Mouse (Mus musculus): Measurements from ENCODE around the gene Srbd1. TPM values are rescaled to one million over a fixed set of nuclear protein-coding genes. Genes with fewer than 3 reads are reported as not detected.

Srbd1 gene
- polyA plus RNA-seq, 1 experiment, result 6.1 TPM

DNA sequence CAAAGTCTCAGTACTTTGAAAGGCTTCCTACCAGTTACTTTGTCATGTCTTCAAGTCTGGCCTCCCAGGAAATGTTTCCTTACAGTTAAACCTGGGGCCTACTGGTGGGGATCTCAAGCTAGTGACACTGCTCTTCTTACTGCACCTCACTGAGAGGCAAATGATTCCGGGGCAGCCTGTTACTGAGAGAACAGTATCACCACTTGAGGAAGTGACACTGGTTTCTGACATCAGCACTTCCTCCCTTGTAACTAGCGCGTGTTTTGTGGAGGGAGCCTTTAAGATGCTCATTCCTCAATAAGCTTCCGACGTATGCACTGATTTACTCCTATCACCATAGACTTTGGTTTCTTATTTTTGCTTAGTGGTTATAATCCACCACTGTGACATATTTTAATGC, 16.8 kb downstream of the Srbd1 start:
- Histone ChIP-seq H3K4me2 (ENCODE audit: low read depth) (no peak overlapping the region), H3K36me3 (ENCODE audit: control insufficient read depth, insufficient read depth) (peaks cover 3% of the 10 kb centered on the region), H3K27me3 (ENCODE audit: control insufficient read depth, insufficient read depth, insufficient read length) (no peaks in the 10 kb centered on the region), H3K4me3 (no peak overlapping the region), H3K79me2 (ENCODE audit: control insufficient read depth, insufficient read depth) (no peaks in the 10 kb centered on the region), H3ac (ENCODE audit: control insufficient read depth, insufficient read length) (no peak overlapping the region)
- TF ChIP-seq TCF12 (IDR thresholded peaks at IDR 0.05; ENCODE audit: insufficient read depth, poor library complexity, severe bottlenecking) (no peak), MYOD1 (IDR thresholded peaks at IDR 0.05; ENCODE audit: control insufficient read depth in 1 of 3, insufficient read length in 2 of 3, low read depth in 2 of 3) (no peak), MYOG (IDR thresholded peaks at IDR 0.05; ENCODE audit: control insufficient read depth in 1 of 3, insufficient read depth in 1 of 3, insufficient read length in 2 of 3, low read depth in 2 of 3) (no peak), POLR2AphosphoS2 (IDR thresholded peaks at IDR 0.05; ENCODE audit: insufficient read length, low read depth) (no peak), SRF (IDR thresholded peaks at IDR 0.05; ENCODE audit: control insufficient read depth, insufficient read length, low read depth) (no peak), POLR2A (IDR thresholded peaks at IDR 0.05; ENCODE audit: insufficient read length, low read depth) (no peak)

DNA sequence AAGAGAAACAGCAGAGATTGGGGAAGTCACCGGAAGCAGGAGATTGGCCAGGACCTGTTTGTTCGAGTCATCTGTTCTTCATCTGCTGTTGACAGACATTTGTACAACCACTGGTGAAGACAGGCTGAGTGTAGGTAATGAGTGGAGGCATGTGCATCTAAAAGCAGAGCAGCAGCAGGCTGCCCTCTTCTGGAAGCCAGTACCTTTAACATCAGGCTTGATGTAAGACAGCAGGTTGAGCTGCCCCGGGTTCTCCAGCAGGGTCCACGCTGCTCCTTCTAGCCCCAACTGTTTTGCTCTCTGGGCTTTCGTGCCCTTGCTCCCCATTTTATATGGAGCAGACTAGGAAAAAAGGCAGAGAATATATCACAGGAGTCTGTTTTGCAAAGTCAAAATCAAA, 19.1 kb downstream of the Srbd1 start:
- H3K36me3 ChIP-seq (ENCODE audit: control insufficient read depth, insufficient read depth), result peaks cover 6% of the 10 kb centered on the region
- H3K4me2 ChIP-seq (ENCODE audit: low read depth), result no peak overlapping the region
- TF ChIP-seq POLR2AphosphoS2 (IDR thresholded peaks at IDR 0.05; ENCODE audit: insufficient read length, low read depth) (no peak), SRF (IDR thresholded peaks at IDR 0.05; ENCODE audit: control insufficient read depth, insufficient read length, low read depth) (no peak), TCF3 (IDR thresholded peaks at IDR 0.05; ENCODE audit: insufficient read length, low read depth) (no peak), MYOD1 (IDR thresholded peaks at IDR 0.05; ENCODE audit: control insufficient read depth in 1 of 3, insufficient read length in 2 of 3, low read depth in 2 of 3) (no peak), E2F4 (IDR thresholded peaks at IDR 0.05; ENCODE audit: insufficient read depth) (no peak), REST (IDR thresholded peaks at IDR 0.05; ENCODE audit: insufficient read depth, insufficient read length) (no peak), USF1 (IDR thresholded peaks at IDR 0.05; ENCODE audit: low read depth) (no peak), TCF12 (IDR thresholded peaks at IDR 0.05; ENCODE audit: insufficient read depth, poor library complexity, severe bottlenecking) (no peak), MYOG (IDR thresholded peaks at IDR 0.05; ENCODE audit: control insufficient read depth in 1 of 3, insufficient read depth in 1 of 3, insufficient read length in 2 of 3, low read depth in 2 of 3) (no peak), MAX (IDR thresholded peaks at IDR 0.05; ENCODE audit: low read depth) (no peak), POLR2A (IDR thresholded peaks at IDR 0.05; ENCODE audit: insufficient read length, low read depth) (no peak), CEBPB (IDR thresholded peaks at IDR 0.05; ENCODE audit: insufficient read depth, poor library complexity, severe bottlenecking) (no peak)
- H3K79me2 ChIP-seq (ENCODE audit: control insufficient read depth, insufficient read depth), result no peaks in the 10 kb centered on the region
- H3K27me3 ChIP-seq (ENCODE audit: control insufficient read depth, insufficient read depth, insufficient read length), result no peaks in the 10 kb centered on the region
- no peak overlapping the region for H3K4me3 ChIP-seq
- no peak overlapping the region for H3ac ChIP-seq (ENCODE audit: control insufficient read depth, insufficient read length)

DNA sequence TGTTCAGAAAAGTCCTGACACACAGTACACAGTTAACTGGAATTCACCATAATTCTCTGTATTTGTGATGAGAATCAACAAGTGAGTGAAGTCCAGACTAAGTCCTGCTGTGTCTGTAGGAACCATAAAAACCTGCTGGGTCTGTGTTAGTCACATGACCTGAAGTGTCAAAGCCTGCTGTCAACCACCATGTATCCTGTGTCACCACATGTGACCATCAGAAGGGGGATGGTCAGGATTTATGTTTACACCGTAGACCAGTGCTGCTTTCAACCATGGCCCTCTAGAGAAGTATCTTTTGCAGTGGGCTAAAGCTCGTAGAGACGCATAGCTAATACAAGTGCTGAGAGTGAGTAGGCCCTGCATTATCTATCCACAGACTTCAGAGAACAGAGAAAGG, 21.8 kb downstream of the Srbd1 start:
- TF ChIP-seq TCF3 (IDR thresholded peaks at IDR 0.05; ENCODE audit: insufficient read length, low read depth), result no peak
- TF ChIP-seq TCF12 (IDR thresholded peaks at IDR 0.05; ENCODE audit: insufficient read depth, poor library complexity, severe bottlenecking), result no peak
- no peak for TF ChIP-seq POLR2A (IDR thresholded peaks at IDR 0.05; ENCODE audit: insufficient read length, low read depth)
- TF ChIP-seq USF1 (IDR thresholded peaks at IDR 0.05; ENCODE audit: low read depth), result no peak
- no peak for TF ChIP-seq POLR2AphosphoS2 (IDR thresholded peaks at IDR 0.05; ENCODE audit: insufficient read length, low read depth)
- Histone ChIP-seq H3K36me3 (ENCODE audit: control insufficient read depth, insufficient read depth) (peaks cover 19% of the 10 kb centered on the region), H3K4me3 (no peak overlapping the region), H3K27me3 (ENCODE audit: control insufficient read depth, insufficient read depth, insufficient read length) (no peaks in the 10 kb centered on the region), H3K4me2 (ENCODE audit: low read depth) (no peak overlapping the region), H3K79me2 (ENCODE audit: control insufficient read depth, insufficient read depth) (no peaks in the 10 kb centered on the region), H3ac (ENCODE audit: control insufficient read depth, insufficient read length) (no peak overlapping the region)

DNA sequence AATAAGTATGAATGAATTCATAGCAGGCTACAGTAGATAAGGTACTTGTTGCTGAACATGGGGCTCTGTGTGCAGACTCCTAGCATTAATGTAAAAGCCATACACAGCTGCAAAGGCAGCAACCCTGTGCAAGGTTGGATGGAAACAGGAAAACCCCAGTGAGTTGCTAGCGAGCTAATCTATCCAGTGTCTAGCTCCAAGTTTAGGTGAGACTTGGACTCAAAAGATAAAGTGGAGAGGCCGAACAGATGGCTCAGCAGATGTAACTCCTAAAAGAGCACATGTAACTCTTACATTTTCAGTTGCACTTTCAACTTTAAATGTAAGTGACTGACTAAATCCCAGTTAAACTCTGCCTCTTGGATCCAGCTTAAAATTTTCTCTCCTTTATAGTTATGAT, 48.1 kb downstream of the Srbd1 start:
- peaks cover 22% of the 10 kb centered on the region for H3K36me3 ChIP-seq (ENCODE audit: control insufficient read depth, insufficient read depth)
- TF ChIP-seq SRF (IDR thresholded peaks at IDR 0.05; ENCODE audit: control insufficient read depth, insufficient read length, low read depth) (no peak), MYOG (IDR thresholded peaks at IDR 0.05; ENCODE audit: control insufficient read depth in 1 of 3, insufficient read depth in 1 of 3, insufficient read length in 2 of 3, low read depth in 2 of 3) (no peak), POLR2AphosphoS2 (IDR thresholded peaks at IDR 0.05; ENCODE audit: insufficient read length, low read depth) (no peak), E2F4 (IDR thresholded peaks at IDR 0.05; ENCODE audit: insufficient read depth) (no peak), TCF12 (IDR thresholded peaks at IDR 0.05; ENCODE audit: insufficient read depth, poor library complexity, severe bottlenecking) (no peak), MYOD1 (IDR thresholded peaks at IDR 0.05; ENCODE audit: control insufficient read depth in 1 of 3, insufficient read length in 2 of 3, low read depth in 2 of 3) (no peak), TCF3 (IDR thresholded peaks at IDR 0.05; ENCODE audit: insufficient read length, low read depth) (no peak), MAX (IDR thresholded peaks at IDR 0.05; ENCODE audit: low read depth) (no peak), REST (IDR thresholded peaks at IDR 0.05; ENCODE audit: insufficient read depth, insufficient read length) (no peak), CEBPB (IDR thresholded peaks at IDR 0.05; ENCODE audit: insufficient read depth, poor library complexity, severe bottlenecking) (no peak), USF1 (IDR thresholded peaks at IDR 0.05; ENCODE audit: low read depth) (no peak), POLR2A (IDR thresholded peaks at IDR 0.05; ENCODE audit: insufficient read length, low read depth) (no peak)
- no peak overlapping the region for H3ac ChIP-seq (ENCODE audit: control insufficient read depth, insufficient read length)
- no peak overlapping the region for H3K4me3 ChIP-seq
- no peak overlapping the region for H3K4me2 ChIP-seq (ENCODE audit: low read depth)
- H3K27me3 ChIP-seq (ENCODE audit: control insufficient read depth, insufficient read depth, insufficient read length), result no peaks in the 10 kb centered on the region
- H3K79me2 ChIP-seq (ENCODE audit: control insufficient read depth, insufficient read depth), result no peaks in the 10 kb centered on the region

DNA sequence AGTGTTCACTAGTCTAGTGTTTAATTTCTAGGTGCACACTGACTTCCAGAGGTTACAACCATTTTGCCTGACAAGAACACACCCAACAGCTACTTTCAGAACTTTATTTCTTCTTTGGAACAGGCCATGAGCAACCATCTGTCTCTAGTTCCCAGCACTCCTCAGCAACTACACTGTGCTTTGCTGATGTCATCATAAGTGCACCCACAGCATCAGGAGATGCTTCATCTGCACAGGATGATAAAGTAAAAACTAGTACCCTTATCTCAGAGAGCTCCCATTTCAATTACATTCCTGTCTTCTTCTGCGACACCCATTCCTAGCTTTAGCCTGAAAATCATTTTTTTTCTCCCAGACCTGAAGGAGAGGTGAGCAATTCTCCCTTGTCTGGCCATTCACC, 51.9 kb downstream of the Srbd1 start:
- TF ChIP-seq SRF (IDR thresholded peaks at IDR 0.05; ENCODE audit: control insufficient read depth, insufficient read length, low read depth) (no peak), E2F4 (IDR thresholded peaks at IDR 0.05; ENCODE audit: insufficient read depth) (no peak), MYOD1 (IDR thresholded peaks at IDR 0.05; ENCODE audit: control insufficient read depth in 1 of 3, insufficient read length in 2 of 3, low read depth in 2 of 3) (no peak), MAX (IDR thresholded peaks at IDR 0.05; ENCODE audit: low read depth) (no peak), MYOG (IDR thresholded peaks at IDR 0.05; ENCODE audit: control insufficient read depth in 1 of 3, insufficient read depth in 1 of 3, insufficient read length in 2 of 3, low read depth in 2 of 3) (no peak), POLR2AphosphoS2 (IDR thresholded peaks at IDR 0.05; ENCODE audit: insufficient read length, low read depth) (no peak), USF1 (IDR thresholded peaks at IDR 0.05; ENCODE audit: low read depth) (no peak), TCF12 (IDR thresholded peaks at IDR 0.05; ENCODE audit: insufficient read depth, poor library complexity, severe bottlenecking) (no peak), POLR2A (IDR thresholded peaks at IDR 0.05; ENCODE audit: insufficient read length, low read depth) (no peak), TCF3 (IDR thresholded peaks at IDR 0.05; ENCODE audit: insufficient read length, low read depth) (no peak), REST (IDR thresholded peaks at IDR 0.05; ENCODE audit: insufficient read depth, insufficient read length) (no peak), CEBPB (IDR thresholded peaks at IDR 0.05; ENCODE audit: insufficient read depth, poor library complexity, severe bottlenecking) (no peak)
- Histone ChIP-seq H3K4me2 (ENCODE audit: low read depth) (no peak overlapping the region), H3K27me3 (ENCODE audit: control insufficient read depth, insufficient read depth, insufficient read length) (no peaks in the 10 kb centered on the region), H3K36me3 (ENCODE audit: control insufficient read depth, insufficient read depth) (peaks cover 13% of the 10 kb centered on the region), H3ac (ENCODE audit: control insufficient read depth, insufficient read length) (no peak overlapping the region), H3K79me2 (ENCODE audit: control insufficient read depth, insufficient read depth) (no peaks in the 10 kb centered on the region), H3K4me3 (no peak overlapping the region)
